Mouse (Mus musculus): Measurements from ENCODE around the gene Glis3. TPM values are rescaled to one million over a fixed set of nuclear protein-coding genes. Genes with fewer than 3 reads are reported as not detected.

Glis3 gene
- total RNA-seq, 2 experiments from 2014 or later = 4.4 to 7.2 TPM

DNA sequence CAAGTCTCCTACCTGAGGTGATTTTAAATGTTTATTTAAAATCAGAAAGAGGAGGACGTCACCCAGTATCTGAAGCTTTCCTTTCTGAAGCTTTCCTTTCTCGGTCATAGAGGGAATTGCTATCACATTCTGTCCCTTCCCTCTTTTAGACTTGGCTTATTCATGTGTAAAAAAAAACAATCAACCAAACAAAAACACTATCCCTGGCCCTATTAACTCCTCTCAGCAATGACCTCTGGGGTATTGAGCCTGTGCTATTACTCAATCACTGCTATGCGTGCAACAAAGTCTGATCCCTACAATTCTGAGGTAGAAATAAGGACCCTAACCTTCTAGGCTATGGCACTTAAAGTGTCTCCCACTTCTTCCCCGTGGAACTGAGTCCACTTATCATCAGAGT lies 311.7 kb downstream of the Glis3 start:
- DNase-seq (ENCODE audit: low spot score in 2 of 2) = no peak
- intact Hi-C loops (cut with DNase I) = no loop called here

DNA sequence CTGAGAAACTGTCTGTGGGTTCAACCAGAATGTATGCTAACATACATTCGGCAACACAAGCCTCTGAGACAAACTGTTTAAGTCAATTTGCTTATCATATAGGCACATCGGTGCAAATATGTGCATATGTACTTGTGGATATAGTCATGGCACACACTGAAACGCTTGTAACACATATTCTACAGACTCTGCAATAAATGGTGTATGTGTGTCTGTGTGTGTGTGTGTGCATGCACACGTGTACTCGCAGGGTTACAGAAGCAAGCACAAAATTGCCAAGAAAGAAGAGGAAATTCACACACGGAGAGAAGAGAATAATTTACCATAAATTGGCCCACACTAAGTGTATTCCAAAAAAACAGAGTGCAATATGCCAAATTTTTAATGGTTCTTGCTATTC lies 312.6 kb downstream of the Glis3 start:
- intact Hi-C loops (cut with DNase I) = no loop called here
- DNase-seq (ENCODE audit: low spot score in 2 of 2) = no peak

DNA sequence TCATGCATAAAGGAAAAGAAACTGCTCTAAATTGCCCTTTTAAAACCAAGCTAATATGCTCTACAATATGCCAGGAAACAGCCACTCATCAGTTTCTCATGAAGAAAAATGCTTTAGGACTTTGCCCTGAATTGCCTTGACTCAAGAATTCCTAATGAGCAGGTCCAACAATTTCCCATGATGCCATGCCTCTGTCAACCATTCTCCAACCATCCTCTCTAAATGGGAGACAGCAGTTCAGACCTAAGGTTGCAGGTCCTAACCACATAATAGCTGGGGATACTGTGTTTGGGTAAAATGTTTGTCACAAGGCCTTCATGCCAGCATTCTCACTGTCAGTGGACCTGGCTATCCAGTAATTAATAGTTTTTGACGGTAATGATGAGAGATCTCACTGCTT lies 313.1 kb downstream of the Glis3 start:
- intact Hi-C loops (cut with DNase I) = no loop called here

DNA sequence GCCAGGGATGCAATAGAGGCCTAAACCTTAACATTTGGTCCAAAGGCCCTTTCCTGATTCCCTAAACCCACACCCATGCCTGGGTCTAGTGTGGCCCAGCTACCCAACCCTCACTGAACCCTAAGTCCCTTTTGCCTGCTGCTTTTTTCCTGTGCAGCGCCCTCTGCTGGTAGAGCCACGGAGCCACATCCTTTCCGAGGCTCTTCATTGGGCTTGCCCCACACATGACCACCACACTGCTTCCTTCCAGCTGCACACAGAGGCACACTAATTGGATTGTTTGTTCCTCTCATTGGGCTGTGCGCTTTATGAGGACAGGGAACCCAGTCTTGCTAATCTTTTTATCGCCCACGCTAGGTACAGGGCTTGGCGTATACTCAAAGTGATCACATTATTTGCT lies 314.0 kb downstream of the Glis3 start:
- no peak for DNase-seq (ENCODE audit: low spot score in 2 of 2)
- intact Hi-C loops (cut with DNase I) = no loop called here

More for the DNA sequence above, 313.1 kb downstream of the Glis3 start:
- DNase-seq (ENCODE audit: low spot score in 2 of 2) = no peak

DNA sequence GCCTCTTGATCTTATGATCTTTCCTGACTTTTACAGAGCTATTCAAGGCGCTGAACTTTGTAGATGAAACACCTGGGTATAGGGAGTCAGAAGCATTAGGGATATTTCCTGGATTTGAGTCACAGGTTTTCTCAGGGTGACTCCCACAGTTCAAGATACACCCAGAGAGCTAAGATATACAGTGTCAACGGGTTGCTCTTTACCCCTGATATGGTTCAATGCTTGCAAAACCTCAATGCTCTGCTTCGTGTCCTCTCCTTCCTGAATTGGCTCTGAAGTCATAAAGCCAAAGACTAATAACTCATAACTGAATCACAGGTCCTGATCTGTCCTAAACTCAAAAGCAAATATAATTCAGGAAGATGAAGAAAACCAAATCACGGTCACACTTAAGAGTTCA lies 319.0 kb downstream of the Glis3 start:
- no peak for DNase-seq (ENCODE audit: low spot score in 2 of 2)
- intact Hi-C loops (cut with DNase I) = no loop called here

DNA sequence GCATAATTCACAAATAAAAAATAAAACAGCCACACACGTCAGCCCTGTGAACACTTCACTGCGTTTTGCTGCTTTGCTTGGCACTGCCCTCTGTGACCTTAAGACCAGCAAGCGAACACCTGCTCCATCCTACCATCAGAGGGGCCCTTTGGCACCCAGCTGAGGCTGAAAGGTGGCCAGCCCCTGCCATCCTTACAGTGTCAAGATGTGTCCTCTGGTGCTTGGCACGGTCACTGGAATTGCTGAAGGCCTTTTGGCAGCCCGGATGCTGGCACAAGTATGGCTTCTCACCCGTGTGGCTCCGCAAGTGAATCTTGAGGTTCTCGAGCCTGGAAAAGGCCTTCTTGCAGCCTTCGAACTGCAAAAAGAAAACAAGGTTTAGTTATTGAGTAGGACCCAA lies 322.3 kb downstream of the Glis3 start:
- intact Hi-C loops (cut with DNase I) = no loop called here
- no peak for DNase-seq (ENCODE audit: low spot score in 2 of 2)

DNA sequence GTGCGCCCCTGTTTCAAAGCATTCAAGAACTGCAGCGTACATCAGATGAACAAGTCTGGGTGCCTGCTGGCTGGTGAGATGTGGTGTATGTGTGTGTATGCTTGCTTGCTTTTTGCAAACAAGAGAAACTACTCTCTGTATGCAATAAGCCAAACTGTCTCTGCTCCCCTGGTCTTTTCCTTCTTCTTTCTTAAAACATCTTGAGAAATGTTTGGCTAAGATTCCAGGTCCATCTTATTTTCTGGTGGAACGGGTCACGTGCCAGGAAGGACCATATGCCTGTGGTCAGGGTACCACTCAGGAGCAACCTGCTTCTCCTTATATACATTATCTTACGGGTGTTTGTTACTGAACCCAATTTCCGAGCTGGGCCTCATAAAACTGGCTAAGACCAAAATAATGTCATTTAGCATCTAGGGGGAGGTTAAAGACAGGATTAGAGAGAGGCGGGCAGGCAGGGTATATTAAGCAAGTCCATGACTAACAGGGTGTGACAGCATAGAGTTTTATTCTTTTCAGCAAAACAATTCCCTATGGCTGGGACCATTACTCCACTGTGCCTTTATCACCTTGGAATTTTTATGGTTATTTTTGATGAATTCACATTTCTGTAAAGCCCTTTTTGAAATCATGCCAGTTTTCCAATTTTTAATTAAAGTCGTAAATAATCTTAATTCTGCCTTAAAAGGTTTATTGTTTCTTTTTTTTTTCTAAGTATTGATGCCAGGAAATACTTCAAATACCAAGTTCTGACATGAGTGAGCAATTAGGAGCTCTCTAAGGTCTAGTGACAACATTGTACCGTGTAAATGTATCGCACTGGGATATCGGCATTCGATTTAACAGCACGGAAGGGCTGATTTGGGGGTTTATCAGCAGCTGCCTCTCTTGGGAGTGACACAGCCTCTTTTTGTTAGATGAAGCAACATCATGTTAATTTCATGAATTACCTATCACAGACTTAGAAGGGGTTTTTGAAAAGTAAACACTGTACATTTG lies 328.5 kb downstream of the Glis3 start:
- DNase-seq (ENCODE audit: low spot score in 2 of 2) = no peak
- intact Hi-C loops (cut with DNase I) = no loop called here

DNA sequence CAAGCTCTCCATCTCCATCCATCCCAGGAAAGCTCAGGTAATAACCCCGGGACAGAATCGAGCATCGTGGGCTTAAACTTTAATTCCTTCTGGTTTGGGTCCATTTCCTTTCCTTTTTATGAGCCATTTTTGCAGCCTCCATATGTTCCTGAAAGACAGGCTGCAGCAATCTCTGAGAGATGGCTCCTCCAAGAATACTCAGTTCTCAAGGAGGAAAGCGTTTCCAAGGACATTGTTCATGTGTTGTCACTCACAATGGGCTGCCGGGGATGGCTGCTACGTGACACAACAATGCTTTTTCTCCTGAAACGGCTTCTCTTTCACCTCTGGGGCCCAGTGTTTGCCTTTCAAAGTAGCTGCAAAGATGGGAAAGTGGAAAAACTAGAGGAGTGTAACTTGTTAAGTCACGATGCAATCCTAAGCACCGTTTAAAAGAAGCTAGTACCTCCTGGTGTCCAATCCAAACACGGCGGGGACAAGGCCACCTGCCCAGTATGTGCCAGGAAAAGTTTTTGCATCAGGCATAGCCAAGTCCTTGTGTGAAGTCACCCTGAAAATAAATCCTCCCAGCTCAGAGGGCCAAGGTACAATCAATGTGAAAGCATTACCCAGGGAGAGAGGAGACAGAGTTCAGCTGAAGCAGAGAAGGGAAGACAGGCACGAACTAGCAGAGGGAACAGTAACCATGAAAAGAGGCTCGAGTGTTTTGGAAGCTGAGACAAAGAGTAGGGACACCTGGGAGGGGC lies 332.6 kb downstream of the Glis3 start:
- intact Hi-C loops (cut with DNase I) = no loop called here
- no peak for DNase-seq (ENCODE audit: low spot score in 2 of 2)

DNA sequence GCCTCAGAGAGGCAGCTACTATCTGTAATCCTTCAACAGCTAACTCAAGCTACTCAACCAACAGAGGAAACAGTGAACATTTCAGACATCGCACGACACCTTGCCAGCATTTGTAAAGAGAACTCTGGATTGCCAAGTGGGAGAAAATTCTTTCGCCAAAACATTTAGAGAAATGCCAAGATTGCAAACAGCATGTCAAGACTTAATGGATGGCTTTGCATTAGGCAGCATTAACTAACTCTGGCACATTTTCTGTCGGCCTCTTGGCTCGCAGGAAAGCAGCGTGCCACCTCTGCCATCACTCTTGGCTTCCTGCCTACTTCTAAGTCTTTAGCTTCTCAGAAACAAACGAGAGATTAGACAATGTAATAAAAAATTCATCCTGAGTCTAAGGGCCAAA lies 336.2 kb downstream of the Glis3 start:
- no peak for DNase-seq (ENCODE audit: low spot score in 2 of 2)
- intact Hi-C loops (cut with DNase I) = no loop called here

DNA sequence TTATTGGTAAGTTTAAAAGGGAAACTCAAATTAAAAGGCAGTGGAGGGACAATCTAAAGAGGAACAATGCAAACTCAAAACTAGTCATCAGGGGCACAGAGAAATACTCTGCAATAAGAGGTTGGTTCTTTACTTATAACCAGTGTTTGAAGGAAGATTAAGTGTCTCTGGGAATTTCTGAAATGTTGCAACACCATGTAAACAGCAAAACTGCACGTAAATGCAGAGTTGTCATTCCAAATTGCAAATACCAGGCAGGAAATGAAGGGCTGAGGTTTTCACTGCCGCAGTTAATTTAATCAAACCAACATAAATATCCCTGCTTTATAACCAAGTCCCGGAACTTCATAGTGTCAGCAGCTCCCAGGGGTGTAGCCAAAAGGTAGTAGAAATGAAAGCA lies 342.3 kb downstream of the Glis3 start:
- no peak for DNase-seq (ENCODE audit: low spot score in 2 of 2)
- intact Hi-C loops (cut with DNase I) = no loop called here

DNA sequence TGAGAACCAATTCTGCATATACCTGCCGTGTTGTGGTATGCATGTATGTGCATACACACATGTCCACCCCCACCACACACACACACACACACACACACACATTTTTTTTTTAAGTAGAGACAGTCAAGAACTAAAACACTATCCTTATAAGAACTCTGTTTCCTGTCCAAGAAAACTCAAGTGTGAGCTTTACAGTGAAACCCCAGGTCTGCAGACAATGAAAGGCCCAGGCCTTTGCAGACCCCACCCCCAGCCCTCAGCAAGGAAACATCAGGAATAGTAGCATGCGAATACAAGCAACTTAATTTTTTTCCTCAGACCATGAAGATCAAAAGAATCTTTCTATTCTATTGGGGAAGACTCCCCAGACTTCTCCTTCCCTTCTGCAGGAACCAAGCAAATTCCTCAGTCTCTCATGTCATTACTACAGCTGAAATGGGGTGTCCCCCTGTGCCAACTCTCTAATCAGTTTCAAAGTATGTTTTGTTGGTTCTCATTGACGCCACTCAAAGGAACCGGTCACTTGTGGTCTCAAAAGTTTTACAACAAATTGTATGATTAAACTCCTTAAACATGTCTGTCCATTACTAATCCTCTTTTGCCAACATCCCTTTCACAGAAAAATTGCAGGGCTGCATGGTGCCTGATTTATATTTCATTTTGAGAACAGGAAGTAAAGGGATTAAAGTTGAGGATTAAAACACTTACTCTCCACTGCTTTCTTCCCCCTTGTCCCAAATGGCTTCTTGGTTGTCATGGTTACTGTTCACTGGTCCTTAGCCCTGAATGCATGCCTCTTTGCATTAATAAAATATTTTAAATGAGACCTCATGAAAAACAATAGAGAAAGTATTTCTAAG lies 343.0 kb downstream of the Glis3 start:
- no peak for DNase-seq (ENCODE audit: low spot score in 2 of 2)

DNA sequence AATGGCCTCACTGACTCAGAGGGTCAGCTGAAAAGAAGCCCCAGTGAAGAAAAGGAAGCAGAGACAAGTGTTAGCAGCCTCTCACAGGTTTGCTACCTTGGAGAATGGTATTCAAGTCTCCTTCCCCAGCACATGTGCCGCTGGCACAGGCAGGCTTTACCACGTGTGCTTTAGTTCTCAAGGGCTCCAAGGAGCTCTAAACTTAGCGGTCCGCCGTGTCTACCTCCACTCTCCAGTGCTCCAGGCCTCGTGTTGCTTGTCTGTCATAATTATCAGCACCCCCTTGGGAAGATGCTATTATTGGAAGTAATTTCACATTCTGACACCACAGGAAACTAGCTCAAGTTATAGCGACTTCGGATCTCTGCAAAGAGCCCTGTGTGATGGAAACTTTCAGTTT lies 344.0 kb downstream of the Glis3 start:
- no peak for DNase-seq (ENCODE audit: low spot score in 2 of 2)
- intact Hi-C loops (cut with DNase I) = no loop called here

More for the DNA sequence above, 343.0 kb downstream of the Glis3 start:
- intact Hi-C loops (cut with DNase I) = no loop called here

DNA sequence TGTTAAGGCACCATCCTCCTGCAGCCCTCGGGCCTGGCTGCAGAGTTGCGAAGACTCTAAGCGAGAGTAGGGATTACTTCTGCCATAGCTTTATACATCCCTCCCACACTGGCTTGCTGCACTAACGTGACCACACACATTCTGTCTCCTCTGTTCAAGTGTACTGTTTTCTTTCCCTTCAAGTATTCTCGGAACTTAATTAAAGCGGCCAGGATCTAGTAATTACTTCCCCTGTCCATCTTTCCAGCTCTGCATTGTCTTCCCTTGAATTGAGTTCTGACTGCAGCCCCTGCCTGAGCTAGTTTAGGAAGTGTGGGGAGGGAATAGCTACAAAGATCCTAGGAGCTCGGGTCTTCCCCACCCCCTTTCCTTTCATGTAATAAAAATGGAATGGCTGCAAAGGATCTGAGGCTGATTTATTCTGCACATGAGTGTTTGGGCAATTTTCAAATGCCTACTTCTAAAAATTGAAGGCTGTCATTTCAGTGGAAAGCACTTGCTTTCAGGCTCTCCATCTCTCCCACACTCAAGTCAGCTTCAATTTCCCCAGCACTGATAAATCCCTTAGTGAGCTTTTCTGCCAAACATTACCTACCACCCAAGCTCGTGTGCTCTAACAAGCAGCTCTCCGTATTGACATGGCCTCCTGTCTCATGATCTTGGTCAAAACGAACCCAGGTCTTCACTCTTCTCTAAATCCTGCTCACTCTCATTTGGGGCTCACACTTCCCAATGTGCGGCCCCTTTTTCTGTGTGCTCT lies 346.7 kb downstream of the Glis3 start:
- intact Hi-C loops (cut with DNase I) = no loop called here
- no peak for DNase-seq (ENCODE audit: low spot score in 2 of 2)

DNA sequence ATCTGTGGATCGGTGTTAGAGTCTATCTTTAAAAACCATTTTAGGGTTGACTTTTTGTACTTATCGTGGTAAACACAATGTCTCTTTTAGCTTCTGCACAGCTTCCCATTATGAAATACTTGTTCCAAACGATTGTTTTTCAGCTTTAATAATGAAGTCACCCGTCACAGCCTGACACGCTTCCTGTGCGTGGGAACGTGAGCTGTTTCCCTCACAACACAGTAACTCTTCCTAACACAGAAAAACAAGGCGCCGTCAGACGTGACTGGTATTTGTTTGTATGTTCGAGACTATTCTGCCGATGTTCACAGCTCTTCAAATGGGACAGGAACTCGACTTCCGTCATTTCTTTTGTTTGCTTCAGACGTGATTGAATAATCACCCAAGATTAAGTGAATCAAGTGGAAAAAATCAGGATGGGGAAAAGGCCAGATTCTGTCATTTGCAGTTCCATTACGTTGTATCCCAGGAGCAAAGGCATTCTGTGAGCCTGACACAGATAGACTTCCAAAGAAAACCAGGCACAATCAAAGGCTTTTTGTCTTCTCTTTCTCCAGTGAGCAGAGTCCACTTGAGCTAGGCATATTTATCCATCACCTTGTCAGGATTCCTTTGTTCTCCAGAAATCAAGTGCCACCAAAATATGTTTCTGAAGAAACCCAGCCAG lies 351.3 kb downstream of the Glis3 start:
- intact Hi-C loops (cut with DNase I) = no loop called here
- DNase-seq (ENCODE audit: low spot score in 2 of 2) = no peak

DNA sequence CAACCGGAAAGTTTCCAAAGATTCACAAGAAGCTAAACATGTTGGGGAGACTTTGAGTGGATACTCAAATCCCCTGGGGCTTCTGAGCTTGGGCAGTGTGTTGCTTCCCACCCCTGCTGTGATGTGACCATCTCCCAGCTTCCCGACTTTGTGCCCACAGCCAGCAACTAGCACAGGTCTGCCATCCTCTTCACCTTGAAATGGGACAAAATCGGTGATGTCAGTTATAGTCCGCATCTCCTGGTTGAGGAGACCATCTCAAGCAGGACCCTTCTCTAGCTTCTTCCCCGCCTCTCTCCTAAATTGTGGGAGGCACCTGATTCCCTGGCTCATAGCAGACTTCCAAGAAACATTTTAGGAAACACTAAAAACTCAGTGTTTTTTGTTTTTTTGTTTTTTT lies 352.3 kb downstream of the Glis3 start:
- intact Hi-C loops (cut with DNase I) = no loop called here
- no peak for DNase-seq (ENCODE audit: low spot score in 2 of 2)

DNA sequence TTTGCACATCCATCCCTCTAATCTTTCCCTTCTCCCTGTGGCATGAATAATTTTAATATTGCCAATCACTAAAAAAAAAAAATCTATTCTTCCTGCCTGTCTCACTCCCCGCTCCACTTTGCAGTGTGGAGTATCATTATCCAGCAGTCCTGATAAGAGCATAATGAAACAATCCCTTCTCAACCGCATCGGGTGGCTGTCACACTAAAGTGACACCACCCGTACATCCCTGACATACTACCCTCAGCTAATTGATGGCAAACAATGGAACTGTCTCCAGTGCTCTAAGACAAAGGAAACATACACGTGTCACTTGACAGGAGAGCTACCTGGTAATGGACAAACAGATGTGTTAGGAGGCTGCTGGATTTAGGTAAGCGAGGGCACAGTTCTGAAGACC lies 373.8 kb downstream of the Glis3 start:
- intact Hi-C loops (cut with DNase I) = no loop called here
- no peak for DNase-seq (ENCODE audit: low spot score in 2 of 2)

DNA sequence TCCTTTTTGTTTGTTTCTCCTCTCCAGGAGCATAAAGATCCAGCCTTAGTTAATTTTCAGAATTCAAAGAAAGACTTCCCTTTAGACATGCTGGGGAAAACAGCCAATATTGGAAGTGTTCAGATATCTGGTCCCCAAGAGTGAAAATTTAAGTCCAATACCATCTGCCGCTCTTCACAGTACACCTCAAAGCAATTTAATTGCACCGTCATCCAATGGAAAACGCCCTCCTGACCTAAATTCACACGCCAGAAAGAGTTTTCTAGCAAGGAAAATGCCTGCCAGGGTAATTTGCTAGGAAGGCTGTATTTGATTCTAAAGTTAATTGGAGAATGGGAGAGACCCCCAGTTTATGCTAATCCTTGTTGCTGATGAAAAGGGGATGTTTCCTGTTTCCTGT lies 374.4 kb downstream of the Glis3 start:
- intact Hi-C loops (cut with DNase I) = no loop called here
- no peak for DNase-seq (ENCODE audit: low spot score in 2 of 2)

DNA sequence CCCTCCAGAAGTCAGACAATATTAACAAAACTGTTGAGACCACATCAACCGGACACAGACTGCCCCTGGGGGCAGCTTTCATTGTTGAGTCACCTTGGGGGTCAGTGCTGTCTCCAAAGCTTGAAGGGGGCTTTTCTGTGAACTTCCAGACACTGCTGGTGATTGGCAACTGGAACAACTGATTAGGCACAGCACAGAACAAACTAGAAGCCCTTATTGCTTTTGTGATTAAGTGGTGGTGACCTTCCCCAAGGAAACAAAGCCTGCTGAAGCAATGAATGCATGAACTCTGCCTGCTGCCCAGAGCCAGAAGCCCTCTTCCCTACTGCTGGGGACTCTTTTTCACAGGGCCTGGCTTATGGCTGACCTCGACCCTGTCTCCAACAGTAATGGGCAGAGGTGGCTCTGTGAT lies 377.0 kb downstream of the Glis3 start:
- intact Hi-C loops (cut with DNase I) = loop anchor here (1.0 kb wide), 1 partner anchor 36 kb away; no protein-coding TSS in a partner anchor
- no peak for DNase-seq (ENCODE audit: low spot score in 2 of 2)

DNA sequence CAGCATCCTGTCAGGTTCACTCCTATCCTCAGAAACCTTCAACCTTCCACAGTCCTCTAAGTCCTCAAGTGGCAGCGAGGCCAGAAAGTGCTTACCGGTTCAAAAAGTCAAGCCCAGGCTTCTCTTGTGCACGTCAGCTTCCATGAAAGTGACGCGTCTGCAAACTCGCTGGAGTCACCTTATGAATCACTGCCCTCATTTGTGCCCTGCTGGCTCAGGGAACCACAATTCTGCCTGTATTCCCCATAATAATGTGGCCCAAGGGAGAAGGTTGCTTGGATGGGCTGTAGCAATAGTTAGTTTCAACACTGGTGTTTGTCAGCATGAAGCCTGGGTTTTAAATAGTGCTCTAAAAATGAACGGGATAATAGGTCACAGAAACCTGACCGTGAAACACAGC lies 379.7 kb downstream of the Glis3 start:
- intact Hi-C loops (cut with DNase I) = no loop called here
- no peak for DNase-seq (ENCODE audit: low spot score in 2 of 2)
